Mouse (Mus musculus) neural tube, embryonic 10.5 days (tissue): ENCODE measurements around the gene Mphosph10.

Experiments used
- DNase-seq: peaks from one replicate; pipeline ENCODE4 v3.0.0-alpha.2; 2017; ENCODE audit warnings: low spot score; ENCODE audit errors: extremely low spot score

Mphosph10 gene

GRCm38 (mm10) chr7:64351087-64351486 is 41.0 kb downstream of the Mphosph10 start:
- no peak for DNase-seq

- DNase-seq: no peak
Observed at GRCm38 (mm10) chr7:64349147-64349861, 42.8 kb downstream of the Mphosph10 start.

GRCm38 (mm10) chr7:64347813-64348212 is 44.3 kb downstream of the Mphosph10 start:
- no peak for DNase-seq

DNA sequence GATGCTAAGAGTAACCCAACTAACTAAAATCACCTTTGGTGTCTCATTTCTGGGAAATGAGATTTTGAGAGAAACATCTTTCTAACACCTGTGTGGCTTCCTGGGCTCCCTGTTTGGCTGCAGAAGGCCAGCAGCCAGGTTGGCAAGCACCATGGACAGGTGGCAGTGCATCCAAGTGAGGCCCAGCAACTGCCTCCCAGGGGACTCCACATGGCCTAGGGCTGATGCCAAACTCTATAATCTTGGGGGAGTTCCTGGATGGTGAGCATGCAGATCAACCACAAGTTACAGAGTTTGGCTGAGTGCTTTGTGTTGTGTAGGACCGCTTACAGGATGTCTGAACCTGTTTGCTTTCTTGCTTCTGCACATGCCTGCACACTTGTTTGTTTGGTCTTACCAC is 59.4 kb downstream of the Mphosph10 start:
- DNase-seq: no peak

DNA sequence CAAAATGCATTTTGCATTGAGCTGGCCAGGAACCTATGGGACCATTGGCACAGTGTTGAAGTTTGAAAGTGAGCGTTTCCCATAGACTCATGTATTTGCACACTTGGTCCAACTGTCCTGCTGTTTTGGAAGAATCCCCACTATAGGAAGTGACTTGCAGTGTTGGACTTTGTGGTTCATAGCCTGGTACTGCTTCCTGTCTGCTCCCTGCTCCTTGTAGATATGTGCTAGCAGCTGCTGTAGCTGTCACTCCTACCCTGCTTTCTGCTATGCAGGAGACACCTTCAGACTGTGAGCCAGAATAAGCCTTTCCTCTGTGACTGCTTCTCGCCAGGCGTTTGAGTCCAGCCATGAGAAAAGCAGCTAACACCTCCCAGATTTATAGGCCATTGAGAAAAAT is 60.8 kb downstream of the Mphosph10 start:
- DNase-seq: no peak

DNA sequence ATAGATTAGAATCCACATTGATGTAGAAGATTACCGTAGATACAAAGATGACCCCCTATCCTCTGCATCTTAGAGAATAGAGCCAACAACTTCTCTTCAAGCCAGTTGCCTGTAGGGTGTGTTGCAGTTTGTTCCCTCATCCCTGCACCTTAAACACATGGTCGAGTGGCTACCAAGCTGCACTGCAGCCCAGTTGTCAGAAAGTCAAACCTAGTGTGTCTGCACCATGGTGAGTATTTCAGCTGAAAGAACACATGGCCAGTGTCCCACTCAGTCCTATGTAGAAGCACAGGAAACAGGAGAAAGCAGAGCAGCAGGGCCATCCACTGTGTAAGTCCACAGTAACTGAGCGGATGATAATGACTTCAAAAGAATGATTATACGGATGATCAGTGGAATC is 64.6 kb downstream of the Mphosph10 start:
- DNase-seq: no peak

- DNase-seq: peak; percentile 72
Observed at GRCm38 (mm10) chr7:64326892-64327291, 65.2 kb downstream of the Mphosph10 start.
